Mouse (Mus musculus) thymus, adult 2 months (tissue): Measurements from ENCODE around the gene Dscam.

Source experiments
- CTCF ChIP-seq: fragments of 200-500 bp; IDR thresholded peaks from 2 replicates; pipeline ENCODE4 v1.5.1; 2012; ENCODE audit warnings: mild to moderate bottlenecking, control low read depth, low read length, moderate library complexity, borderline replicate concordance; ENCODE audit not compliant: control insufficient read depth, poor library complexity, insufficient read depth; ENCODE audit errors: extremely low read depth
- POLR2A ChIP-seq: fragments of 200-500 bp; IDR thresholded peaks from 2 replicates; pipeline ENCODE4 v1.6.1; 2012; ENCODE audit warnings: mild to moderate bottlenecking, low read length, control low read depth, moderate library complexity; ENCODE audit not compliant: control insufficient read depth, poor library complexity, insufficient read depth; ENCODE audit errors: extremely low read depth

DNA sequence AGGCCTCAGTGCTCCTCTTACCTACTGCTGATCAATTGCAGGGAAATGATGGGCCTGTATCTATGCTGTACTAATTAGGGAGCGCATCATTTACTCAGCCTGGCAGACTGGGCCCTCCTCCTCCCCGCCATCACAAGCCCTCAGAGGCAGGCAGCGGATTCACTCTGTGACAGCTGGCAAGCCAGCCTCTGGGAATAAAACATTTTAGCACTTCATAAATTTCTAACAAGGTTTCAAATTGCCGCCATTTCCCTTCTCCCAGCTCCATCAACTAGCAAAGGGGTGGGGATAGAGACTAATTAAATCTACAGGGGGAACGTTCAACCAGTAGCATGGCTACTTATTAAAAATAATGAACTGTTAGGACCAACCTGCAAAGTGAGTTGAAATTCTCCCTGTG lies 72.0 kb downstream of the Dscam start:
- TF ChIP-seq POLR2A (no peak), CTCF (no peak)
